Mouse (Mus musculus) erythroblast, embryonic 14.5 days (primary cell): ENCODE data around the gene Eral1.

ENCODE experiments used
- GATA1 ChIP-seq: IDR thresholded peaks from 2 replicates; pipeline ENCODE4 v1.6.1; 2012; ENCODE audit warnings: low read length, inconsistent platforms, mixed read lengths
- TAL1 ChIP-seq: IDR thresholded peaks from 3 replicates; pipeline ENCODE4 v1.6.1; 2012; ENCODE audit warnings: low read length, inconsistent platforms, mixed read lengths

DNA sequence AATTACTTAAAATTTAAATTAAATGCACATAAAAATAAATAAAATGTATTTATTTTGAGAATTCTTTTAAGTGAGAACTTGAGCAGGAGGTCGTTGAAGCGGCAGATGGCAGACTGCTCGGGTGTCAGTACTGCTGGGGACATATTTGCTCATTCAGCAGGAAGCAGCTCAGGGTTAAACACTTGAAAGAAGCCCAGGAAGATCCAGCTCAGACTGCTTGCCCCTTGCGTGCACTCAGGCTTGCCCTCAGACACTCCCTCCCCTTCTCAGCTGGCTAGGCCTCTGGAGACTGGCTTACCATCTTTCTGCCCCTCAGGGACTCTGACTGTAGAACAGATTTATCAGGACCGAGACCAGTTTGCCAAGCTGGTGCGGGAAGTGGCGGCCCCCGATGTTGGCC, 23.2 kb downstream of the Eral1 start:
- no peak for TF ChIP-seq GATA1
- TF ChIP-seq TAL1: no peak
